ENCODE assay signal across 30 mouse cellular contexts in genomic region chr6:91111954-91112252, GRCm38 (mm10). TPM values are rescaled to one million over a fixed set of nuclear protein-coding genes. Genes with fewer than 3 reads are reported as not detected.
DNase-seq lines count a peak whose midpoint lies in the region; ATAC-seq and TF ChIP-seq lines count a peak whose summit lies in the region.
"Had no signal": no experiment of that assay in that cellular context is flagged by ENCODE, and none has a peak within 500 bp of the region (broad histone marks: within the 10 kb centered on the region; RNA-seq: fewer than 3 reads in every experiment).

No protein-coding gene starts in this region.

- H3K27ac ChIP-seq in CH12.LX (ENCODE audit: insufficient read depth, low read depth) (peak overlapping the region; percentile 81; the same call in 1 of the 2 replicates), MEL (ENCODE audit: control insufficient read depth, low read depth, low read length) (peak overlapping the region; percentile 23; the same call in 1 of the 2 replicates)
- H3K27ac ChIP-seq in liver, postnatal 0 days (ENCODE audit: low read depth) = peak overlapping the region; percentile 66; the same call in 1 of the 2 replicates
- H3K27ac ChIP-seq: embryonic facial prominence, embryonic 13.5 days; forebrain, embryonic 10.5 days; forebrain, embryonic 15.5 days; gastrocnemius, adult 2 months; hindbrain, embryonic 12.5 days; hindbrain, postnatal 0 days; intestine, embryonic 15.5 days; layer of hippocampus, adult 2 months; limb, embryonic 10.5 days; limb, embryonic 15.5 days; midbrain, embryonic 13.5 days had no signal

- TF ChIP-seq EP300 in CH12.LX (IDR thresholded peaks at IDR 0.05; ENCODE audit: low read length) = no peak
- TF ChIP-seq EP300 in MEL (IDR thresholded peaks at IDR 0.05; ENCODE audit: low read depth in 1 of 2, low read length in 2 of 2) = no peak
- no peak for TF ChIP-seq EP300 in liver, postnatal 0 days (IDR thresholded peaks at IDR 0.05; ENCODE audit: low read depth)

- DNase-seq in CH12.LX (ENCODE audit: extremely low read depth) (no peak), MEL (ENCODE audit: low read depth, low spot score) (no peak)
- DNase-seq in liver, postnatal 0 days = no peak
- no peak for DNase-seq in layer of hippocampus, postnatal 25 days (ENCODE audit: extremely low spot score in 1 of 2, low spot score in 1 of 2)
- DNase-seq in embryo, embryonic 11 days = no peak
- DNase-seq: adrenal gland, postnatal 14 days; cerebellum, adult 11 months; cerebellum, adult 9-10 months; cerebellum, postnatal 36 days; gastrocnemius, adult 2 months; gastrocnemius, postnatal 36 days; heart, adult 18-20 months; heart, postnatal 36 days; layer of hippocampus, postnatal 36 days had no signal

- 84% methylated on average over 3 of the region's 3 CpGs for WGBS in liver, postnatal 0 days (ENCODE audit: insufficient replicate concordance)

- no peak for ATAC-seq in megakaryocyte, adult 5-6 weeks (ENCODE audit: poor library complexity, severe bottlenecking)
- no peak for ATAC-seq in liver, postnatal 0 days
- ATAC-seq: forebrain, embryonic 15.5 days; hindbrain, postnatal 0 days; intestine, embryonic 15.5 days; midbrain, embryonic 13.5 days had no signal

- TF ChIP-seq POLR2A in CH12.LX (IDR thresholded peaks at IDR 0.05; ENCODE audit: low read depth, low read length) (no peak), MEL (IDR thresholded peaks at IDR 0.05; ENCODE audit: control insufficient read depth in 1 of 2, insufficient read depth in 1 of 2, low read depth in 1 of 2, low read length in 2 of 2, poor library complexity in 1 of 2) (no peak)

- H3K36me3 ChIP-seq in megakaryocyte, embryonic 14.5 days (replicated peaks; ENCODE audit: low read length) = peaks cover 10% of the 10 kb centered on the region
- peaks cover 0 to 26% of the 10 kb centered on the region in 2 experiments for H3K36me3 ChIP-seq in CH12.LX (replicated peaks in 1 of 2; ENCODE audit: control insufficient read depth in 1 of 2, insufficient read depth in 1 of 2, low read length in 1 of 2)
- H3K36me3 ChIP-seq in MEL (ENCODE audit: control insufficient read depth in 1 of 2, insufficient read depth in 2 of 2, low read length in 2 of 2) = peaks cover 0 to 62% of the 10 kb centered on the region in 2 experiments; a peak in 2 of 4 replicates
- H3K36me3 ChIP-seq in liver, postnatal 0 days (replicated peaks; ENCODE audit: insufficient read depth, low read length) = no peaks in the 10 kb centered on the region
- H3K36me3 ChIP-seq: embryonic facial prominence, embryonic 13.5 days; forebrain, embryonic 15.5 days; hindbrain, embryonic 12.5 days; intestine, embryonic 15.5 days; limb, embryonic 10.5 days; limb, embryonic 15.5 days; midbrain, embryonic 13.5 days had no signal

- TF ChIP-seq CTCF in CH12.LX (conservative IDR thresholded peaks at IDR 0.05 in 1 of 2, IDR thresholded peaks at IDR 0.05 in 1 of 2; ENCODE audit: low read depth in 2 of 2, low read length in 2 of 2) (no peak), MEL (IDR thresholded peaks at IDR 0.05 in 2 of 3, conservative IDR thresholded peaks at IDR 0.05 in 1 of 3; ENCODE audit: control insufficient read depth in 1 of 3, insufficient read depth in 1 of 3, low read depth in 2 of 3, low read length in 3 of 3, poor library complexity in 1 of 3, severe bottlenecking in 1 of 3) (no peak)
- no peak for TF ChIP-seq CTCF in liver, postnatal 0 days (IDR thresholded peaks at IDR 0.05; ENCODE audit: low read depth)

- H3K79me2 ChIP-seq in CH12.LX (replicated peaks; ENCODE audit: control insufficient read depth, extremely low read depth, insufficient read depth, poor library complexity, severe bottlenecking) = peaks cover 84% of the 10 kb centered on the region
- peaks cover 76% of the 10 kb centered on the region for H3K79me2 ChIP-seq in MEL (ENCODE audit: control insufficient read depth, insufficient read depth, low read length, poor library complexity)

- H3K9ac ChIP-seq in CH12.LX (ENCODE audit: insufficient read depth, low read depth) = peak overlapping the region; percentile 18; the same call in 1 of the 2 replicates
- no peak overlapping the region for H3K9ac ChIP-seq in MEL (ENCODE audit: control insufficient read depth, low read depth, low read length, poor library complexity, severe bottlenecking)
- peak overlapping the region; percentile 32; the same call in 1 of the 2 replicates for H3K9ac ChIP-seq in liver, postnatal 0 days (replicated peaks)
- H3K9ac ChIP-seq: embryonic facial prominence, embryonic 13.5 days; forebrain, embryonic 15.5 days; hindbrain, embryonic 12.5 days; intestine, embryonic 15.5 days; limb, embryonic 15.5 days; midbrain, embryonic 13.5 days had no signal

- TF ChIP-seq RAD21 in CH12.LX (IDR thresholded peaks at IDR 0.05; ENCODE audit: low read depth, low read length) = no peak
- TF ChIP-seq RAD21 in MEL (IDR thresholded peaks at IDR 0.05; ENCODE audit: low read depth, low read length) = no peak

- H3K4me3 ChIP-seq in megakaryocyte, embryonic 14.5 days (replicated peaks) = peak overlapping the region; percentile 91
- H3K4me3 ChIP-seq in CH12.LX (replicated peaks in 1 of 3; ENCODE audit: low read depth in 2 of 3, low read length in 2 of 3, poor library complexity in 1 of 3) = peak overlapping the region in 1 of 3 experiments; percentile 17
- no peak overlapping the region for H3K4me3 ChIP-seq in MEL (ENCODE audit: control insufficient read depth in 1 of 2, insufficient read depth in 1 of 2, low read depth in 2 of 2, low read length in 2 of 2)
- no peak overlapping the region for H3K4me3 ChIP-seq in liver, postnatal 0 days (ENCODE audit: low read depth, low read length)
- H3K4me3 ChIP-seq: embryonic facial prominence, embryonic 13.5 days; forebrain, embryonic 10.5 days; forebrain, embryonic 15.5 days; gastrocnemius, adult 2 months; hindbrain, embryonic 12.5 days; intestine, embryonic 15.5 days; layer of hippocampus, adult 2 months; limb, embryonic 10.5 days; limb, embryonic 15.5 days; midbrain, embryonic 13.5 days had no signal

- dilution Hi-C loops in CH12.LX (cut with MboI; ENCODE audit: extremely low pct_ligation_motif_present, extremely low pct_unique_long_range_greater_than_20kb, low sequenced_read_pairs) = no loop called here

- in situ Hi-C loops in CH12.LX (cut with MboI; ENCODE audit: low pct_ligation_motif_present, low pct_unique_long_range_greater_than_20kb, low sequenced_read_pairs) = no loop called here

- peaks cover 90% of the 10 kb centered on the region for H3K4me1 ChIP-seq in megakaryocyte, embryonic 14.5 days
- H3K4me1 ChIP-seq in CH12.LX (ENCODE audit: control insufficient read depth in 1 of 2, insufficient read depth in 2 of 2) (peaks cover 14 to 67% of the 10 kb centered on the region in 2 experiments), MEL (ENCODE audit: control insufficient read depth in 1 of 2, insufficient read depth in 2 of 2, low read length in 2 of 2) (peaks cover 36 to 49% of the 10 kb centered on the region in 2 experiments)
- peaks cover 60% of the 10 kb centered on the region for H3K4me1 ChIP-seq in liver, postnatal 0 days (ENCODE audit: insufficient read depth)

- H3K27me3 ChIP-seq in megakaryocyte, embryonic 14.5 days (replicated peaks) = no peaks in the 10 kb centered on the region
- no peaks in the 10 kb centered on the region for H3K27me3 ChIP-seq in CH12.LX (replicated peaks)
- H3K27me3 ChIP-seq in MEL (ENCODE audit: control insufficient read depth in 1 of 2, insufficient read depth in 2 of 2, low read length in 2 of 2) = no peaks in the 10 kb centered on the region
- no peaks in the 10 kb centered on the region for H3K27me3 ChIP-seq in liver, postnatal 0 days (ENCODE audit: insufficient read depth, low read length)
- H3K27me3 ChIP-seq: forebrain, embryonic 15.5 days; hindbrain, embryonic 12.5 days; intestine, embryonic 15.5 days; midbrain, embryonic 13.5 days; Patski had no signal

- H3K4me2 ChIP-seq in CH12.LX (ENCODE audit: insufficient read depth, low read depth, poor library complexity, severe bottlenecking) = peak overlapping the region; percentile 93
- peak overlapping the region; percentile 32 for H3K4me2 ChIP-seq in liver, postnatal 0 days (ENCODE audit: low read depth, low read length)
- H3K4me2 ChIP-seq: embryonic facial prominence, embryonic 13.5 days; forebrain, embryonic 15.5 days; heart, embryonic 11.5 days; hindbrain, embryonic 12.5 days; intestine, embryonic 15.5 days; limb, embryonic 15.5 days; midbrain, embryonic 13.5 days had no signal

- 0 out of 2 replicates have a peak, but pooled peaks cover 2% of the 10 kb centered on the region for H3K9me3 ChIP-seq in megakaryocyte, embryonic 14.5 days
- H3K9me3 ChIP-seq in CH12.LX (replicated peaks; ENCODE audit: low read length) (peaks cover 3% of the 10 kb centered on the region), MEL (replicated peaks; ENCODE audit: insufficient read depth, low read length) (no peaks in the 10 kb centered on the region)
- no peaks in the 10 kb centered on the region for H3K9me3 ChIP-seq in liver, postnatal 0 days (ENCODE audit: low read length)
- H3K9me3 ChIP-seq: embryonic facial prominence, embryonic 13.5 days; forebrain, embryonic 10.5 days; forebrain, embryonic 15.5 days; G1E; hindbrain, embryonic 12.5 days; intestine, embryonic 15.5 days; limb, embryonic 10.5 days; limb, embryonic 15.5 days; midbrain, embryonic 13.5 days had no signal

RNA-seq across cellular contexts. Expression of gene Nup210, which starts 4.7 kb away (rescaled TPM):
- 17.0 and 30.7 TPM in 2 replicates for polyA plus RNA-seq in megakaryocyte, embryonic 14.5 days (2012; ENCODE audit: insufficient read depth, low replicate concordance)
- total RNA-seq in megakaryocyte, adult 5-6 weeks (2015) = 123 and 145 TPM in 2 replicates
- total RNA-seq in megakaryocyte, adult 5-6 weeks (2017) = 124 and 148 TPM in 2 replicates
- total RNA-seq in CH12.LX (2012; rRNA removed) (103 TPM in 2 replicates), CH12.LX (2014; rRNA removed) (40.5 and 41.9 TPM in 2 replicates), MEL (2012; rRNA removed) (46.3 and 56.7 TPM in 2 replicates)
- polyA plus RNA-seq in CH12.LX (2012; ENCODE audit: insufficient read length, low read depth) (56.9 and 73.1 TPM in 2 replicates), MEL (2012; ENCODE audit: insufficient read depth in 1 of 2, insufficient read length in 2 of 2, low read depth in 1 of 2, low replicate concordance in 2 of 2, missing spikeins in 1 of 2) (100 to 1,000 TPM in 1 of 2 experiments, 10 to 100 TPM in 1; 71.5 to 394 TPM)
- 8.5 and 11.8 TPM in 2 replicates for polyA plus RNA-seq in liver, postnatal 0 days (2015; fragmentation: Nextera tagmentation; extraction: Ambion mirVana)
- total RNA-seq in layer of hippocampus, postnatal 25 days (2021) = 10 to 100 TPM; 17.8 to 23.4 TPM
- polyA plus RNA-seq: C2C12 had no signal

RNA-seq across cellular contexts. Expression of gene Hdac11, which starts 44.6 kb away (rescaled TPM):
- 0.46 TPM in 1 of 2 replicates, not detected in the other for polyA plus RNA-seq in megakaryocyte, embryonic 14.5 days (2012; ENCODE audit: insufficient read depth, low replicate concordance)
- total RNA-seq in megakaryocyte, adult 5-6 weeks (2015) = 0.27 and 0.80 TPM in 2 replicates
- total RNA-seq in megakaryocyte, adult 5-6 weeks (2017) = 0.16 and 0.37 TPM in 2 replicates
- 0.55 and 2.1 TPM in 2 replicates for total RNA-seq in CH12.LX (2012; rRNA removed)
- total RNA-seq in CH12.LX (2014; rRNA removed) = 0.22 TPM in 1 of 2 replicates, not detected in the other
- polyA plus RNA-seq in CH12.LX (2012; ENCODE audit: insufficient read length, low read depth) = 0.53 and 0.57 TPM in 2 replicates
- total RNA-seq in MEL (2012; rRNA removed) = 2.5 and 3.3 TPM in 2 replicates
- polyA plus RNA-seq in MEL (2012; ENCODE audit: insufficient read depth in 1 of 2, insufficient read length in 2 of 2, low read depth in 1 of 2, low replicate concordance in 2 of 2, missing spikeins in 1 of 2) = 1 to 10 TPM in 1 of 2 experiments, not detected in 1; 6.0 TPM
- polyA plus RNA-seq in liver, postnatal 0 days (2015; fragmentation: Nextera tagmentation; extraction: Ambion mirVana) = 3.4 and 4.6 TPM in 2 replicates
- 100 to 1,000 TPM; 135 to 150 TPM for total RNA-seq in layer of hippocampus, postnatal 25 days (2021)

Comparison
In these comparisons a context has a peak if more than half of its experiments do, and no peak if none do; other contexts are left out.
1. H3K27ac ChIP-seq: peak in every context shown above with its lines; median percentile 81 in CH12.LX; 66 in liver, postnatal 0 days; 23 in MEL.
2. RNA of gene Hdac11, which starts 44.6 kb away (total RNA-seq): 135 to 150 TPM in layer of hippocampus, postnatal 25 days; 2.5 to 3.3 TPM in MEL, 0.22 to 2.1 TPM in CH12.LX and 0.16 to 0.80 TPM in megakaryocyte, adult 5-6 weeks; every median in the first group is over 10 times any median in the second.